Mouse (Mus musculus): ENCODE measurements around the gene Smcr8.

Smcr8 gene

GRCm38 (mm10) chr11:60776829-60777740 is at the start of gene Smcr8, which contains the start of gene Top3a:
Smcr8 (plus strand) TSS chr11:60777524.
Top3a (minus strand) TSS chr11:60777365.
- peak; percentile 96 for DNase-seq (ENCODE audit: low read depth, low spot score)

GRCm38 (mm10) chr11:60728260-60728761 is 49.0 kb upstream of the Smcr8 start, which contains the start of gene Mief2:
Mief2 (plus strand) TSS chr11:60728398.
- DNase-seq (ENCODE audit: low read depth, low spot score) = peak; percentile 97

- DNase-seq (ENCODE audit: low read depth, low spot score) = no peak
These were observed 48.1 kb upstream of the Smcr8 start for GRCm38 (mm10) chr11:60729217-60729641.

- DNase-seq (ENCODE audit: low read depth, low spot score) = no peak
These were observed 47.2 kb upstream of the Smcr8 start for GRCm38 (mm10) chr11:60730169-60730568.

- no peak for DNase-seq (ENCODE audit: low read depth, low spot score)
These were observed 46.1 kb upstream of the Smcr8 start for GRCm38 (mm10) chr11:60731251-60731650.

GRCm38 (mm10) chr11:60734206-60734605 is 43.1 kb upstream of the Smcr8 start:
- DNase-seq (ENCODE audit: low read depth, low spot score) = no peak

- DNase-seq (ENCODE audit: low read depth, low spot score) = no peak
These were observed 42.1 kb upstream of the Smcr8 start for GRCm38 (mm10) chr11:60735191-60735590.

- no peak for DNase-seq (ENCODE audit: low read depth, low spot score)
These were observed 40.8 kb upstream of the Smcr8 start for GRCm38 (mm10) chr11:60736491-60736890.

- DNase-seq (ENCODE audit: low read depth, low spot score) = no peak
These were observed 39.9 kb upstream of the Smcr8 start for GRCm38 (mm10) chr11:60737450-60737849.

- no peak for DNase-seq (ENCODE audit: low read depth, low spot score)
These were observed 37.0 kb upstream of the Smcr8 start for GRCm38 (mm10) chr11:60740321-60740720.

- DNase-seq (ENCODE audit: low read depth, low spot score) = peak; percentile 23
These were observed 21.8 kb upstream of the Smcr8 start for GRCm38 (mm10) chr11:60755570-60755969.

GRCm38 (mm10) chr11:60761681-60762080 is 15.6 kb upstream of the Smcr8 start:
- DNase-seq (ENCODE audit: low read depth, low spot score) = peak; percentile 23

- DNase-seq (ENCODE audit: low read depth, low spot score) = no peak
These were observed 10.4 kb upstream of the Smcr8 start for GRCm38 (mm10) chr11:60766969-60767368.

- DNase-seq (ENCODE audit: low read depth, low spot score) = no peak
These were observed 8.0 kb upstream of the Smcr8 start for GRCm38 (mm10) chr11:60769322-60769721.

GRCm38 (mm10) chr11:60770776-60771175 is 6.5 kb upstream of the Smcr8 start:
- no peak for DNase-seq (ENCODE audit: low read depth, low spot score)

GRCm38 (mm10) chr11:60772161-60772560 is 5.2 kb upstream of the Smcr8 start:
- DNase-seq (ENCODE audit: low read depth, low spot score) = no peak

- no peak for DNase-seq (ENCODE audit: low read depth, low spot score)
These were observed 3.1 kb upstream of the Smcr8 start for GRCm38 (mm10) chr11:60774158-60774689.

GRCm38 (mm10) chr11:60774841-60775240 is 2.5 kb upstream of the Smcr8 start:
- no peak for DNase-seq (ENCODE audit: low read depth, low spot score)

- DNase-seq (ENCODE audit: low read depth, low spot score) = no peak
These were observed 1.7 kb upstream of the Smcr8 start for GRCm38 (mm10) chr11:60775578-60775977.

- no peak for DNase-seq (ENCODE audit: low read depth, low spot score)
These were observed 1.1 kb upstream of the Smcr8 start for GRCm38 (mm10) chr11:60776107-60776828.

- DNase-seq (ENCODE audit: low read depth, low spot score) = no peak
These were observed 562 bp downstream of the Smcr8 start for GRCm38 (mm10) chr11:60777801-60778370.
